Mouse (Mus musculus) midbrain, embryonic 14.5 days (tissue): ENCODE data around the gene Uvrag. TPM values are rescaled to one million over a fixed set of nuclear protein-coding genes. Genes with fewer than 3 reads are reported as not detected.

Experiments used
- ATAC-seq: fragments of 200-750 bp; cut with Nextera tagmentation; 2 replicates; pipeline ENCODE4 v1.8.0; 2017; ENCODE audit warnings: moderate number of reproducible peaks, moderate library complexity; ENCODE audit not compliant: low FRiP score, low TSS enrichment
- DNase-seq: peaks from one replicate; pipeline ENCODE4 v3.0.0-alpha.2; 2015
- H3K27ac ChIP-seq: fragments of 300-500 bp; sonication (generic); replicated peaks from 2 replicates; pipeline ENCODE4 v1.5.1; 2014; ENCODE audit warnings: mild to moderate bottlenecking, low read depth, low read length, moderate library complexity
- H3K27me3 ChIP-seq: fragments of 300-500 bp; sonication (generic); 2 replicates; pipeline ENCODE4 v1.6.1; 2014; ENCODE audit warnings: low read length, control low read depth, mixed read lengths; ENCODE audit not compliant: control insufficient read depth, insufficient read depth
- H3K36me3 ChIP-seq: fragments of 300-500 bp; sonication (generic); 2 replicates; pipeline ENCODE4 v1.6.1; 2014; ENCODE audit warnings: low read length, control low read depth; ENCODE audit not compliant: control insufficient read depth, insufficient read depth
- H3K4me1 ChIP-seq: fragments of 300-500 bp; sonication (generic); 2 replicates; pipeline ENCODE4 v1.6.1; 2014; ENCODE audit warnings: mild to moderate bottlenecking, antibody characterized with exemption, low read length, control low read depth; ENCODE audit not compliant: control insufficient read depth, insufficient read depth
- H3K4me2 ChIP-seq: fragments of 300-500 bp; sonication (generic); 2 replicates; pipeline ENCODE4 v1.6.1; 2014; ENCODE audit warnings: mild to moderate bottlenecking, low read length, moderate library complexity
- H3K4me3 ChIP-seq: fragments of 300-500 bp; sonication (generic); replicated peaks from 2 replicates; pipeline ENCODE4 v1.5.1; 2014; ENCODE audit warnings: low read depth, low read length
- H3K9ac ChIP-seq: fragments of 300-500 bp; sonication (generic); replicated peaks from 2 replicates; pipeline ENCODE4 v1.6.1; 2014; ENCODE audit warnings: mild to moderate bottlenecking, low read length, moderate library complexity
- H3K9me3 ChIP-seq: fragments of 300-500 bp; sonication (generic); 2 replicates; pipeline ENCODE4 v1.6.1; 2016; ENCODE audit warnings: low read length, control low read depth, mixed read lengths; ENCODE audit not compliant: control insufficient read depth
- WGBS: fragments of 180-500 bp; shearing (Covaris S2); extraction: QIAGEN DNeasy Blood & Tissue Kit; methylation state at CpG from one replicate; pipeline ENCODE4 v1.1.7; 2014; 5-methylcytosine and 5-hydroxymethylcytosine counted together
- polyA plus RNA-seq: library from polyadenylated mRNA; unstranded; fragments of >200 nt; fragmentation: Nextera tagmentation; extraction: Ambion mirVana; gene quantifications from 2 replicates; pipeline ENCODE4 v1.2.1, GENCODE M21; 2014

Uvrag gene
- polyA plus RNA-seq, 1 experiment from 2014 or later = 21.0 TPM

DNA sequence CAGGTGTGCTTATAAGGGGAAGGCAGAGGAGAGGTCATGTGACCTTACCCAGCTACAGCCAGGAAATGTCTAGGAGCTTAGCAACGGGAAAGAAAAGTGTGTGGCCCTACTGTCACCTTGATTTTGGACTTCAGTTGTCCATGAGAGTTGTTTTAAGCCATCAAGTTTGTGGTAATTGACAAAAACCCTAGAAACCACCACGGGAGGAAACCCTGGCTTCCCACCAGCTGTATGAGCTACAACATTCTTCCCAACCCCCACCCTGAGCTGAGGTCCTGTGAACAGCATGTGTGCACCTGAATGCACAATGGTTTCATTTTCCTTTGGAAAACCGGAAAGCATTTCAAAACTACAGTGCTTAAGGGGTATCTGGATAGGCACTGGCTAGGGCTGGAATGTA, 196.0 kb downstream of the Uvrag start:
- Histone ChIP-seq H3K9ac (no peak overlapping the region), H3K27me3 (no peaks in the 10 kb centered on the region), H3K4me2 (no peak overlapping the region), H3K9me3 (no peaks in the 10 kb centered on the region), H3K4me3 (no peak overlapping the region), H3K27ac (no peak overlapping the region), H3K4me1 (0 out of 2 replicates have a peak, but pooled peaks cover 2% of the 10 kb centered on the region), H3K36me3 (no peaks in the 10 kb centered on the region)
- no peak for DNase-seq
- 86% methylated on average over 3 of the region's 3 CpGs for WGBS
- ATAC-seq = no peak

DNA sequence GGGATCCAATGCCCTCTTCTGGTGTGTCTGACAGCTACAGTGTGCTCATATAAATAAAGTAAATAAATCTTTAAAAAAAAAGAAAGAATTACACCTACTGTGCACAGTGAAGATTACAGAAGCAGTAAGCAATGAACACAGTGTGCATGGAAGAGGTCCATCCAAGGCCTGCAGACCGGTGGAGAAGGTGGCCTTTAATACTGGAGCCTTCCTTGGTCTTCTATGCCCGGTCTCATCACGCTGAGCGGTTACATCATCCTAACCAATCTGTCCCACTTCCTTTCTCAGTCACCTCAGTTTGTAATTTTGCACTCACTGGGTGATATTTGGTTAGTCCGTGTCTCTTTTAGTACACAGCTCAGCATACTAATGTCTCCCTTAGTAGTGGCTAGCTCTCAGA, 197.3 kb downstream of the Uvrag start:
- DNase-seq (no peak), ATAC-seq (no peak)
- Histone ChIP-seq H3K36me3 (no peaks in the 10 kb centered on the region), H3K27ac (no peak overlapping the region), H3K4me1 (0 out of 2 replicates have a peak, but pooled peaks cover 2% of the 10 kb centered on the region), H3K9ac (no peak overlapping the region), H3K4me3 (no peak overlapping the region), H3K4me2 (no peak overlapping the region), H3K9me3 (no peaks in the 10 kb centered on the region), H3K27me3 (no peaks in the 10 kb centered on the region)
- 94% methylated on average over 5 of the region's 5 CpGs for WGBS

DNA sequence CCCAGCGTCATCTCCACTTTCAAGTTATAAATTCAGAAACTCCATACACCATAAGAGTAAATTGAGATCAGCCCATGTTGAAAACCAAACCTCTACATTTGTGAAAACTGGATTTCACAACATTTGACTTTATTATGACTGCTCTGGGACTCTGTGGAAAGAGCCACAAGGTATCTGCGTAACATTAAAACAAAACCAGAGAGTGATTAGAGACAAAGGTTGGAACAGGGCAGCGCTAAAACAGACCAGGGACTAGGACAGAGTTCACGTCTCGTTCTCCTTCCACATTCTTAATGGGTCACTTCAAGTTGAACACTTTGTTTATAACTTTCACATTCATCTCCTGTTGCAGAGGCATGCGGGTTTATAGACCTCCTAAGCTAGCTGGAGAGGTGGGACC, 198.2 kb downstream of the Uvrag start:
- 91% methylated on average over 6 of the region's 6 CpGs for WGBS
- DNase-seq (no peak), ATAC-seq (no peak)
- Histone ChIP-seq H3K4me1 (0 out of 2 replicates have a peak, but pooled peaks cover 2% of the 10 kb centered on the region), H3K9me3 (no peaks in the 10 kb centered on the region), H3K27me3 (no peaks in the 10 kb centered on the region), H3K4me3 (no peak overlapping the region), H3K4me2 (no peak overlapping the region), H3K27ac (no peak overlapping the region), H3K9ac (no peak overlapping the region), H3K36me3 (no peaks in the 10 kb centered on the region)

DNA sequence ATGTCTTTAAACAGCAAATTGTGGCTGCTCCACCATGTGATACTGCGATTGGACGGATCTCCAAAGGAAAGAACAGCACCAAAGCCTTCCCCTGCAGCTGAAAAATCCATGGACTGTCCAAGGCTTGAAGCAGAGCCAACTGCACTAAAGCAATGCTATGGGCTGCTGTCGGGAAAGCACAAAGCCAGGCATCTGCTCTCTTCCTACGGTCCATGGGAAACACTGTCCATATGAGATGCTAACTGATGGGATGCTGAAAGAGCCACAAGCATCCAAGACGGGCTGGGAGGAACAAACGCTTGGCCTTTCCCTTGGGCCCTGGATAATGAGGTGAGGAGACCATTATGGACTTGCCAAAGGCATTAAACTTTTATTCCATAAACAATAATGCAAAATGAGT, 201.7 kb downstream of the Uvrag start:
- no peak overlapping the region for H3K4me3 ChIP-seq
- no peaks in the 10 kb centered on the region for H3K36me3 ChIP-seq
- H3K4me1 ChIP-seq = no peaks in the 10 kb centered on the region
- no peak for ATAC-seq
- no peaks in the 10 kb centered on the region for H3K9me3 ChIP-seq
- WGBS = 70% methylated on average over 6 of the region's 6 CpGs
- no peak overlapping the region for H3K27ac ChIP-seq
- no peak for DNase-seq
- H3K4me2 ChIP-seq = no peak overlapping the region
- no peaks in the 10 kb centered on the region for H3K27me3 ChIP-seq
- no peak overlapping the region for H3K9ac ChIP-seq

DNA sequence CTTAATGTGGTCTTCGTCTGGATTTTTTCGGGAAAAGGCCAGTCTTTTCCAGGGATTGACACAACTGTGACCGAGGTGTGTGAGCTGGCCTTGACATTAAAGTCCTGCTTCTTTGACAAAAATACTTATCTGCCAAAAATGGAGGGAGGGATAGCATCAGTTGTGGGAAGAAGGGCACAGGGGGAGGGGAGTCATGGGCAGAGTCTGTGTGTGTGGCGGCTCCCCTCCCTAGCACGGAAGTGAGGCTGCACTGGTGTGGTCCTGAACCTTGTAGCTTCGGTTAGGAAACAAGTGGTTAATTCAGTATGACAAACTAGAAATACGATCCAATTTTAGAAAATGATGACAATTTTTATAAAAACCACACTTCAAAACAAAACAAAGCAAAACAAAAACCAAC, 202.3 kb downstream of the Uvrag start:
- no peaks in the 10 kb centered on the region for H3K27me3 ChIP-seq
- no peak overlapping the region for H3K27ac ChIP-seq
- no peak overlapping the region for H3K4me3 ChIP-seq
- no peaks in the 10 kb centered on the region for H3K4me1 ChIP-seq
- DNase-seq = no peak
- H3K9ac ChIP-seq = no peak overlapping the region
- ATAC-seq = no peak
- H3K4me2 ChIP-seq = no peak overlapping the region
- 90% methylated on average over 7 of the region's 7 CpGs for WGBS
- no peaks in the 10 kb centered on the region for H3K9me3 ChIP-seq
- no peaks in the 10 kb centered on the region for H3K36me3 ChIP-seq

DNA sequence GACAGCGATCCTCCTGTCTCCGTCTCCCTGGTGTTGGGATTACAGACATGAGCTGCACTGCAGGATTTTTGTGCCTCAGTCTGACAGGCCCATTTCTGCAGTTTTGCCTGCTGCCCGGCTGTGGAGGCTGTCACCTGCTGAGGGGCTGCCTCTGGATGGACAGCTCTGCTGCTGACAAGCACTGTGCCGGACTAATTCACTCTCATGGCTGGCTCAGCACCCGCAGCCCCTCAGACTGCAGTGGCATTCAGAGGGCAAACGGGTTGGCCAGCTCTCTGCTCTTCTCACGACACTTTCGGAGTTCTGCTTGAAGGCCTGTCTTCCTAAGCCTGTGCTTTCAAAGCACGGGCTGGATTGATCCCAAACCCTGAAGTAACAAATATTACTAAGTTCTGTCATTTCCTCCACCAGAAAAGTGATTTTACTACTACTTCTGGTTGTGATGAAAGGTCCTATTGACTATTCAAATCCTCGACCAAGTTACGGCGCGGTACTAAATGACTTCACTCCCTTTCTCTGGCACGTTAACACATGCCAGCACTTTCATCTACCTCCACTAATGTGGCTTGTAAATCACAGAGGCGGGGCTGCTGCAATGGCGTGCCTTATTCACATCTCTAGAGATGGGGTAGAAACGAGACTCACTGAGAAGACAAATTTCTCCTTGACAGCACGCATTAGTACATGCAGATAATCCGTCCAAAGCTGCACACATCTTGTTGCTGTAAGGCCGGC, 203.7 kb downstream of the Uvrag start:
- no peaks in the 10 kb centered on the region for H3K36me3 ChIP-seq
- no peak overlapping the region for H3K4me3 ChIP-seq
- 56% methylated on average over 20 of the region's 20 CpGs for WGBS
- DNase-seq = peak; percentile 13
- no peaks in the 10 kb centered on the region for H3K4me1 ChIP-seq
- no peak for ATAC-seq
- no peaks in the 10 kb centered on the region for H3K9me3 ChIP-seq
- H3K9ac ChIP-seq = no peak overlapping the region
- H3K27ac ChIP-seq = 0 out of 2 replicates have a peak overlapping the region, but pooled peaks have one; percentile 41
- no peaks in the 10 kb centered on the region for H3K27me3 ChIP-seq
- no peak overlapping the region for H3K4me2 ChIP-seq

DNA sequence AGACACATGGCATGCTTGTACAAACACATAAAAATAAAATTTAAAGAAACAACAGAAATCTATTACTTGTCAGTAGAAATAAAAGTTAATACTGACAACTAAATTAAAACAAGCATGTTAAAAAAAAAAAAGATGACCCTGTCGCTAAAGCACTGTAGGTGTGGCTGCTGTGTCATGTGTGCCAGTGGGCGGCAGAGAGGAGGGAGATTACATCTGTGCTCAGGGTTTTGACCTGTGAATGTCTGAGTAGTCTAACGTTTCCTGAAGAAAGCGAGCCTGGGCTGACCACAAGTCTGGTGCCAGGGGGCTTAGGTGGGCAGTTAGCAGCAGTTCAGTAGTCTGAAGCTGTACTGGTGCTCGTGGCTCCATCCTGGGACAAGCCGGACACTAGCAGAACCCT, 205.2 kb downstream of the Uvrag start:
- DNase-seq (no peak), ATAC-seq (no peak)
- H3K27me3 ChIP-seq = no peaks in the 10 kb centered on the region
- no peaks in the 10 kb centered on the region for H3K36me3 ChIP-seq
- H3K4me2 ChIP-seq = no peak overlapping the region
- WGBS = 89% methylated on average over 6 of the region's 6 CpGs
- H3K9ac ChIP-seq = peak overlapping the region; percentile 10; the same call in 1 of the 2 replicates
- H3K4me3 ChIP-seq = no peak overlapping the region
- no peaks in the 10 kb centered on the region for H3K4me1 ChIP-seq
- no peak overlapping the region for H3K27ac ChIP-seq
- H3K9me3 ChIP-seq = no peaks in the 10 kb centered on the region

DNA sequence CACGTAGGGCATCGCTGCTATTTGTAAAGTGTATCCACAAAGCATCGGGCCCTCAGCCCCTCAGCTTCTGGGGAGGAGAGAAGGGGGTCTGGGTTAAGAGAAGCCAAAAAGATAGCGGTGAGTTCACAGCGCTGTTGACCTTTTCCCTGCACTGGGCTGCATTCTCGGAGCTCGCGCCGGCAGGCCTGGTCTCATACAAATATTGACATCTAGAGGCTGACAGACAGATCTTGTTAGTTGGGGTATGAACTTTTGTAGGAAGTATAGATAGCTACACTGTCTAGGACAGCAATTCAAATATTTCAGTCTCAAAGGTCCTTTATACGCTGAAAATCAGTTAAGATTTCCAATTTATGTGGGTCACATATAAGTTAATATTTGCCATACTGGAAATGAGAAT, 205.7 kb downstream of the Uvrag start:
- no peaks in the 10 kb centered on the region for H3K4me1 ChIP-seq
- no peak overlapping the region for H3K4me3 ChIP-seq
- ATAC-seq (no peak), DNase-seq (no peak)
- H3K36me3 ChIP-seq = no peaks in the 10 kb centered on the region
- H3K9me3 ChIP-seq = no peaks in the 10 kb centered on the region
- 82% methylated on average over 10 of the region's 10 CpGs for WGBS
- no peak overlapping the region for H3K27ac ChIP-seq
- no peaks in the 10 kb centered on the region for H3K27me3 ChIP-seq
- H3K9ac ChIP-seq = no peak overlapping the region
- H3K4me2 ChIP-seq = no peak overlapping the region

DNA sequence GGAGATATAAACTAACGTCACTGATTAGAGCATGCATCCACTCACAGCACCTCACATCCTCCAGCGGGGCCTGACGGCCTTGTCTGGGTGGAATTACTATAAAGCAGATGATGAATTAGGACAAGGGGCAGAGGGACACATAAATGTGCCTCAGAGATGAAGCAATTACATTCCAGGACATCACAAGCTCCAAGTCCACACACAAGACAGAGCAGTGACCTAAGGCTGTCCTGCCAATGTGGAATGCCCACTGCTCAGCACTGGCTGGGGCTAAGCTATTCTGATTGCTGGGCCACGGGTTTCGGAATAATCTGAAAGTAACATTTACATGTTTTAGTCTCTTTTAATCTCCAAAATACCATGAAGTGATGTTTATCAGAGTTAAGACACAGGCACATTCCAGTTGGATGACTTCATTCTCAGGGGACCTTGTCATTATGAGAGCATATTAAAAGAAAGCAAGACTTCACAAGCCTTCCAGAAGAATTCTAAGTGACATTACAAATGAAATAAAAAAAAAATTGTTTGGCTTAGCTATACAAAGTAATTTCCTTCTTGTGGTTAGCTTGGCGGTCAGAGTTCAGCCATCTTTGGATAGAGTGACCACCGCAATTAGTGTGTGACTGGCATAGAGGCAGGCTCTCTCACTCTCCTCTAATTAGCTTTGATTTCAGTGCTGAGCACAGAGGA, 212.5 kb downstream of the Uvrag start:
- H3K9me3 ChIP-seq = no peaks in the 10 kb centered on the region
- no peak overlapping the region for H3K9ac ChIP-seq
- WGBS = 69% methylated on average over 7 of the region's 7 CpGs
- DNase-seq (peak; percentile 11), ATAC-seq (no peak)
- H3K36me3 ChIP-seq = no peaks in the 10 kb centered on the region
- H3K27me3 ChIP-seq = no peaks in the 10 kb centered on the region
- no peak overlapping the region for H3K4me2 ChIP-seq
- H3K4me3 ChIP-seq = no peak overlapping the region
- no peak overlapping the region for H3K27ac ChIP-seq
- peaks cover 18% of the 10 kb centered on the region for H3K4me1 ChIP-seq
